Mouse (Mus musculus) embryonic stem cell, embryonic (primary cell): Measurements from ENCODE around the gene Prpf4.

Experiments used
- CTCF ChIA-PET, 4 experiments: fragments of 300-600 bp in 2 of 4; fragments of 350-600 bp in 2 of 4; sonication (Branson Sonifier 250); formaldehyde crosslinking; loops; one replicate each; lab custom pipeline; 2022; ENCODE audit warnings: inconsistent platforms in 2 of 4; lab: Charles Lee
- POLR2A ChIA-PET, 4 experiments: fragments of 300-600 bp in 2 of 4; fragments of 350-600 bp in 2 of 4; sonication (Branson Sonifier 250); formaldehyde crosslinking; loops; one replicate each; lab custom pipeline; 2022; ENCODE audit warnings: antibody characterized with exemption in 4 of 4, inconsistent platforms in 1 of 4; lab: Charles Lee

Prpf4 gene

DNA sequence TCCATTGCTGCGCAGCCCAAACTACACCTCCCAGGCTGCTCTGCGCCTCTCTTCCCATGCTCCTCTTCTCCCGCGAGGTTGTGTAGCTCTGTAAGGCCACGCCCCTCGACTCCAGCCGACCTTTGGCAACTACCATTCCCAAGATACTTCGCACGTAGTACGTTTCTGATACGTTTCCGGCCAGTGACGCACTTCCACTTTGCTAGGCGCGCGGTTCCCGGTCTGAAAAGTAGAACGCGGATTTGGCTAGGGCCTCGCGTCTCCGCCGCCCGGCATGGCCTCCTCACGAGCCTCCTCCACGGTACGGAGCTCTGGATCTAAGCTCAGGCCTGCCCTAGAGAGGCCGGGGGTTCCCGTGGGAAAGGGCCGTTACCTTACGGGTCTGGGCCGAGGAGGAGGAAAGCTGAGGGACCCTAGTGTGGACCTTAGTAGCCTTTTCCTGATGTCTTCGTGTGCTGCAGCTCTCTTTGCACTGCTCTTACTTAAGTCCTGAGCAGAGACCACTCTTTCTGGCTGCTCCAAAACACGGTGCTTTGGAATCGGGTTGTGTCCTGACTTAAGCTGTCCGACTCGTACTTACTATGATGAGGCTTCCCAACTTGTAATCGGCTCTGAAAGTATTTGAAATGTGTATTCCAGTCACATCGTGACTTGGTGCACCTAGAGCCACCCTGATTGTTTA lies at the start of gene Prpf4, which contains the start of gene Cdc26:
Gene Prpf4, plus strand, starts transcription at position 197 of the 682 bp plus-strand sequence.
Gene Cdc26, minus strand, starts transcription at position 42 of the 682 bp plus-strand sequence.
- ChIA-PET CTCF (interaction anchor here in 3 of 4 experiments (0.6 to 1.9 kb wide), 8 partner anchors 12 to 355 kb away, joined by 3 to 4 read pairs (median 4); partner anchors contain the start of genes Fkbp15 (in 1 of the 3) and Slc31a1 (in 1 of the 3)), POLR2A (interaction anchor here (0.6 to 8.8 kb wide), 82 partner anchors 9 to 319 kb away, joined by 3 to 126 read pairs (median 4); partner anchors contain the start of genes 4933430I17Rik (in 4 of the 4), Pole3 (in 4 of the 4), Fkbp15 (in 3 of the 4) and Slc31a1 (in 3 of the 4))

DNA sequence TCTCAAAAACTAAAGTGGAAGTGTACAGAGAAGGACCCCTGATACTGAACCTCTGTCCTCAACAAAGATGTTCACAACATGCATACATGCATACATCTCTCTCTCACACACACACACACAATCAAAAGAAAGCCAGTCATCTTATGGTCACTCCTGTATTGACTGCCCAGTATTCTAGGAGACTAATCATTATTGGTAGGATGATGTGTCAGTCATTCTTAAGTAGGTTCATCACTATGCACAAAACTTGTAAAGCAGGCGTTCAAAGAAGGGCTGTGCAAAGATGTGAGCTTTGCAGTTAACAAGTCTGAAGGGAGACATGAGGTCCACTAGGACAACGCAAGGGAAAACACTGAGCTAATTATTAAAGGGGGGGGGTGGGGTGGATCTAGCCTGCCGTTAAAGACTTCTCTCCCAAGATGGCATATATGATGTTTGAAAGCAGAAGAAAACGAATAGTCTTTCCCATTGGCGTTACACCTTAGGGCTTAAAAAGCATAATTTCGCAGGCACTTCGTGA lies 49.3 kb upstream of the Prpf4 start:
- ChIA-PET CTCF (interaction anchor here in 1 of 4 experiments (0.6 kb wide), 1 partner anchor 47 kb away, joined by 5 read pairs; no protein-coding TSS in a partner anchor), POLR2A (interaction anchor here in 3 of 4 experiments (0.6 to 5.8 kb wide), 40 partner anchors 9 to 402 kb away, joined by 3 to 118 read pairs (median 10); partner anchors contain the start of genes Cdc26 (in 3 of the 3), Prpf4 (in 3 of the 3), 4933430I17Rik (in 1 of the 3) and Pole3 (in 1 of the 3))

DNA sequence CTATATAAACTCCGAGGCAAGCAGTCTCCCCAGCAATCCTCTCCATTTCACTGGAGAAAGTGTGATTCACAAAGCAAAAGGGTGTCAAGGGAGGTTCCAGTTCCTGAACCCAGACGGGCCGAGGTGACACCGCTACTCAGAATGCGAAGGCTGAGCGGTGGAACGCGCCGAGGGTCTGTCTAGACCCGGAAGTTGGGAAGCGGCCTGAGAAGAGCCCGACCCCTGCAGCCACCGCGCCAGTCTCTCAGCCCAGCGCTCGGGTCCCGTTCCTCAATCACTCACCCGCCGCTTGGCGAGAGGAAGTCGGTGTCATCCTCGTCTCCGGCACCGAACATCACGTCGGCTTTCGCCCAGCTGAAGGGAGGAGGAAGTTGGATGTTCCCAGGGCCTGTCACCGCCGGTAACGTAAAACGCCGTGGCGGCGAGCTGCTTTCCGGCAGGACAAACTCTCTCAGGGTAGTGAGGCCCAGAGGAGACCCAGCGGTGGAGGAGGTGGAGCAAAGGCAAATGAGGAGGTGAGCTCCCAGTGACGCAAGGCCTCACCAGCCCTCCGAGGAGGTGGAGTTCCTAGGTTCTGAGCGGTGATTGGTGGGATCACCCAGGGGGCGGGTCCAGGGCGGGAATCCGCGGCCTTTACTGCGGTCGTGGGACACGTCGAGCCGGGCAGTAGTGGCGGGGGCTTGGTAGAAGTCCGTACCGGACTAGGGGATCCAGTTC lies 48.4 kb upstream of the Prpf4 start, which contains the start of the genes Fkbp15 and Slc31a1:
Gene Fkbp15, minus strand, starts transcription at position 461 of the 717 bp plus-strand sequence.
Gene Slc31a1, plus strand, starts transcription at position 640 of the 717 bp plus-strand sequence.
- ChIA-PET POLR2A (interaction anchor here (0.6 to 5.8 kb wide), 153 partner anchors 8 to 1235 kb away, joined by 3 to 118 read pairs (median 5); partner anchors contain the start of genes Cdc26 (in 3 of the 4), Prpf4 (in 3 of the 4), Alad (in 2 of the 4) and Slc31a2 (in 2 of the 4)), CTCF (interaction anchor here in 2 of 4 experiments (0.6 to 0.9 kb wide), 15 partner anchors 17 to 550 kb away, joined by 3 to 8 read pairs (median 4); partner anchors contain the start of genes Cdc26 (in 1 of the 2) and Prpf4 (in 1 of the 2))

DNA sequence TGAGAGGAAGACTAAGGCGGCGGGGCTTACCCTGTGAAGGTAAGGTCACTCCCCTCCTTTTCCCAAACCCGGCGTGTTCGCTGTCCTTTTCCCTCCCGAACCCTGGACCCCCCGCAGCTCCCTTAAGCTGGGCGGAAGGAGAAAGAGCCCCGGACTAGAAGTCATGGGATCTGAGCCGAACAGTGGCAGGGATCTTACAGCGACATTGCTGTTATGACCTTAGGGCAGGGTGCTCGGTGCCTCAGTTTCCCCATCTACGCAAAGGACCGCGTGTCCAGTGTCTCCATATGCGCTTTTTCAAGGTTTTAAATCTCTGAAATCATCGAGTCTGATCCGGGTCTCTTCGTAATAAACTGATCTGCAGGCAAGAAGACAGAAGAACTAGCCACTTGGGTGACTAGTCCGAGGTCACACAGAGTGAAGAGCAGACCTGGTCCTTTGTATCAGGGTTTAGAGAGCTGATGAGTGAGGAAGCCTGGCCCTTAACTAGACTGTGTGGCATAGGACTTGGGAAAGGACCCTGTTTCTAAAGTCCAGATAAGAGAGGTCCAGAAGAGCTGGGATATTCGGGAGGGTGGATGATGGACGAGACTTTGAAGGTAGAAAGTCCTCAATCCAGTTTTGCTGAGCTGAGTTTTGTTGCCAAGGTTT lies 47.7 kb upstream of the Prpf4 start:
- CTCF ChIA-PET: interaction anchor here in 2 of 4 experiments (0.6 to 0.9 kb wide), 9 partner anchors 45 to 1220 kb away, joined by 3 to 7 read pairs (median 3); partner anchors contain the start of genes Cdc26 (in 1 of the 2) and Prpf4 (in 1 of the 2)
- POLR2A ChIA-PET: interaction anchor here (0.5 to 5.8 kb wide), 128 partner anchors 8 to 1234 kb away, joined by 3 to 118 read pairs (median 5); partner anchors contain the start of genes Cdc26 (in 3 of the 4), Prpf4 (in 3 of the 4), 4933430I17Rik (in 2 of the 4) and Alad (in 2 of the 4)

DNA sequence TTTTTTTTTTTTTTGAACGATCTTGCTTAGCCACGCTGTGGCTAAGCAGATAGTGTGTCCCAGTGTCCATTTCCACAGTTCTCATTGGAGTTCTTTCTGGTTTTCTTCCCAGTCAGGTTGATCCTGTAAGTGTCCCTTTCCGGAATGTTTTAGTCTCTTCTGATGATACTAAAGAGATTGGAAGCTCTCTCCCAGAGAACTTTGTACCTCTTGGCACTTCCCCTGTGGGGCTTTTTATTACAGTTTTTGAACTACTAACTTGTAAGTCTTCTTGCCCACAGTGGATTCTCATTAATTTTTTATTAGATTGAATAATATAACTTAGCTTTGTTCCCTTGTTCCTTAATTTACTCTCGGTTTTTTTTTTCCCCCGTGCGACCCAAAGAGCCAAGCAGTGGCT lies 47.0 kb upstream of the Prpf4 start:
- ChIA-PET CTCF (interaction anchor here in 2 of 4 experiments (0.6 to 0.7 kb wide), 3 partner anchors 100 to 1219 kb away, joined by 3 read pairs; no protein-coding TSS in a partner anchor), POLR2A (interaction anchor here (0.5 to 5.8 kb wide), 50 partner anchors 9 to 670 kb away, joined by 3 to 118 read pairs (median 8); partner anchors contain the start of genes 4933430I17Rik (in 2 of the 4), Alad (in 2 of the 4), Cdc26 (in 2 of the 4) and Prpf4 (in 2 of the 4))

DNA sequence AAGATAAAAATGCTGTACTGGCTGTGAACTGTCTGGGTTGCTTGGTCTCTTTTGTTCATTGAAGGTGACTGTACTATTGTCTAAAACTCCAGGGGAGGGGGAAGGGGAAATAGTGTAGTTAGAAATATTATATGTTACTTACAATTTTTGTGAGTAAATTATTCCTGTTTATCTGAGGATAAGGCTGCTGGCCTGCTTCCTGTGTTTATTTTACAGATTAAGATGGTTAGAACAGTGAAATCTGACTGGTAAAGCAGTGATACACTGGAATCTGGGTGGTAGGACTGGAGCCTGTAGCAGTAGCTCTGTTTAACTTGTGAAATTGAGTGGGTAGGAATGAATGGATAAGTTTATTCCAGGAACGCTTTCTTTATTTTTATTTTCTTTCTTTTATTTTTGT lies 46.6 kb upstream of the Prpf4 start:
- ChIA-PET CTCF (interaction anchor here in 1 of 4 experiments (0.6 to 0.7 kb wide), 2 partner anchors 100 to 877 kb away, joined by 3 read pairs; no protein-coding TSS in a partner anchor), POLR2A (interaction anchor here in 3 of 4 experiments (0.7 to 5.8 kb wide), 35 partner anchors 9 to 670 kb away, joined by 3 to 118 read pairs (median 12); partner anchors contain the start of genes 4933430I17Rik (in 2 of the 3), Cdc26 (in 2 of the 3), Prpf4 (in 2 of the 3) and Alad (in 1 of the 3))

DNA sequence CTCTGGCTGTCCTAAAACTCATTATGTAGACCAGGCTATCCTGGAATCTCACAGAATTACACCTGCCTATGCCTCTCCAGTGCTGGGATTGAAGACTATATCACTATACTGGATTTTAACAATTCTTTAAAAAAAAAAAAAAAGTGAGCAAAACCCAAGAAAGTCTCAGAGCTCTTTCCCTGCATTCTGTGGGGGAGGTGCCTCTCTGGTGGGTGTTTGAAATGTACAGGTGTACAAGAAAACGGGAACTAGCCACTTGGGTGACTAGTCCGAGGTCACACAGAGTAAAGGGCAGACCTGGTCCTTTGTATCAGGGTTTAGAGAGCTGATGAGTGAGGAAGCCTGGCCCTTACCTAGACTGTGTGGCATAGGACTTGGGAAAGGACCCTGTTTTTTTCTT lies 46.2 kb upstream of the Prpf4 start:
- ChIA-PET CTCF (interaction anchor here in 2 of 4 experiments (0.7 kb wide), 2 partner anchors 402 to 877 kb away, joined by 3 to 4 read pairs; no protein-coding TSS in a partner anchor), POLR2A (interaction anchor here in 3 of 4 experiments (0.6 to 5.8 kb wide), 24 partner anchors 8 to 978 kb away, joined by 3 to 118 read pairs (median 12); partner anchors contain the start of genes Cdc26 (in 2 of the 3), Prpf4 (in 2 of the 3), 4933430I17Rik (in 1 of the 3) and Alad (in 1 of the 3))

DNA sequence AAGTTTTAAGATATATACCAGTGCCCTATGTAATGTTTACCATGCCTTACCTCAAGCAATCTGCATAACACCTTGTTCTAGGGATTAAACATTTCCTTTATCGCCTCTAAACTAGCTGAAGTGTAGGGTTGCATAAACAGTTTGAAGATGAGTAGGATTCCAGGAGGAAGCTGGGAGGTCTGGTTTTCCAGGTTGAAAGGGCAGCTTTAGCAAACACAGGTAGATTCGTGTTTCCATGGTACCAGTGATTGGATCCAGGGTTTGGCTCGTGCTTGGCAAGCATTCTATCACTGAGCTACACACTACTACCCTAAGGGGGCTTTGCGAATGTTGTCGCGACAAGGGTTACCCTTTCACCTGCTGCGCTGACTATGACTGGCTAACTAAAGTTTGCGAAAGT lies 44.3 kb upstream of the Prpf4 start:
- CTCF ChIA-PET: interaction anchor here in 1 of 4 experiments (0.5 kb wide), 1 partner anchor 114 kb away, joined by 3 read pairs; no protein-coding TSS in a partner anchor
- POLR2A ChIA-PET: interaction anchor here in 2 of 4 experiments (1.0 to 1.5 kb wide), 3 partner anchors 8 to 88 kb away, joined by 3 to 4 read pairs (median 3); no protein-coding TSS in a partner anchor

DNA sequence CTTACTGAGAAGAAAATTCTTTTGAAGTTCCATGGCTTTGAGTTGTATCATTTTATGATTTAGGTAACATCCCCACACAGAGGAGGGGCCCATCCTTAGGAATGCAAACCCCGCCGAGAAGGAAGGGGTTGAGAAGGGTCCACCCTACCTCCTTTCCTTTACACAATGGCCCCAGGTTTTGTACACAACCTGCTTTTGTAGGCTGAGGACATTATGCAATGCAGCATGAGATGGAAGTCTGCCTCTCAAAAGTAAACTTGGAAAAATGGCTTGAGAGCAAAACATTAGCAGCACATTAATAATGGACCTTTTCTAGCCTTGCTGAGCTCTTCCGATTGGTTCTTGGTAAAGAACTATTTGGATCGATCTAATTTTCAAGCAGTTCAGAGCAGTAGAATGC lies 42.3 kb upstream of the Prpf4 start:
- CTCF ChIA-PET: no interaction called here
- POLR2A ChIA-PET: interaction anchor here in 3 of 4 experiments (0.7 to 8.6 kb wide), 9 partner anchors 9 to 63 kb away, joined by 3 to 53 read pairs (median 4); partner anchors contain the start of genes Cdc26 (in 2 of the 3) and Prpf4 (in 2 of the 3)

DNA sequence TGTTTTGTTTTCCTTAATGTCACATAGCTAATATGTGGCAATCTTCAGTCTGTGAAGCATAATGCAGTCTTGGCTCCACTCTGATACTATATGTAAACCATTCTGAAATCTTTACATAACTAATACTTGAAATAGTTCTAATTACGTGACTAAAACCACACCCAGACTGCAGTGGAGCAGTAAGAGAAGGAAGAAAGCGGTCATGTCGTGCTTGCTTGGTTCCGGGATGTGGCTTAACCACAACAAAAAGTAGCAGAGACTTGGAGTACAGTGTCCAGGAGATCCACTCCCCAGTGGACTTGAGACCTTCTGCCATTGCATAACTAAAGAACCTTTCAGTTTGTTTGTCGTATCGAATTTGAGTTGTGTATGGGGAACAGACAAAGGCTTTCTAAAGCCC lies 41.0 kb upstream of the Prpf4 start:
- CTCF ChIA-PET: no interaction called here
- POLR2A ChIA-PET: interaction anchor here in 2 of 4 experiments (0.7 to 8.6 kb wide), 7 partner anchors 12 to 222 kb away, joined by 3 to 53 read pairs (median 5); partner anchors contain the start of genes Cdc26 (in 1 of the 2) and Prpf4 (in 1 of the 2)

DNA sequence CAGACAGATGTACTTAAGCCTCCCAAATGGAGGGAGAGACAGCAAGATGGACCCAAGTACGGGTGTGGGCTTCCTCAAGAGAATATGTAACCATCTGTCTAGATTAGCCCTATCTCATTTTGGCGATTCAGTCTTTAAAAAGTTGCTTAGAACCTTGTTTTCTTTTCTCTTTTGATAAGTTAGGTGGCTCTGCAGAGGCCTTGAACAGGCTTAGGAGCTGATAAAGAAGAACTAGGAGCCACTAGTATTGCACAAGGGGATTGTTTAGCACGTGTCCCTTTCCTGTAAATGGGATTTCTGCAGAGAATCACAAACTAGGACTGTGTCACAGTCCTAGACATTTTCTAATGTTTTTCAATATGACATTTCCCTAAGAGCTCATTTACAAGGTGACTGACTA lies 39.5 kb upstream of the Prpf4 start:
- POLR2A ChIA-PET: interaction anchor here in 3 of 4 experiments (0.9 to 8.6 kb wide), 8 partner anchors 8 to 35 kb away, joined by 3 to 106 read pairs (median 6); partner anchors contain the start of genes Fkbp15 (in 3 of the 3) and Slc31a1 (in 3 of the 3)
- CTCF ChIA-PET: interaction anchor here in 3 of 4 experiments (0.5 to 1.4 kb wide), 3 partner anchors 31 to 38 kb away, joined by 4 to 6 read pairs (median 4); no protein-coding TSS in a partner anchor

DNA sequence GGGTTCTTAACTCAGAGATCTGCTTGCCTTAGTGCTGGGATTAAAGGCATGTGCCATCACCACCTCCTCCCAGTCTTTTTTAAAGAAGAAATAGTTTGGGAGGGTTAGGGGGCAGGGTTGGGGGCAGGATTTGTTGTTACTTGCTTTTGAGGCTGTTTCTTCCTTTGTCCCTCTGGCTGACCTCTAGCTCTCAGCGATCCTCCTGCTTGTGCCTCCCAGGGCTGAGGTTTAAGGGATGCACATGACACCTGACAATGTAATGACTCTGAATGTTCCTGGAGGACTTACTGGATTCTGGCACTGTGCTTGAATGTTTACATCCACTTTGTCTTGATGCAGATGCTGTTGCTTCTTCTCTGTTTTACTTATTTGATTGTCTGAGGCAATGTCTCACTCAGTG lies 36.2 kb upstream of the Prpf4 start:
- CTCF ChIA-PET: no interaction called here
- POLR2A ChIA-PET: interaction anchor here in 3 of 4 experiments (0.5 to 8.6 kb wide), 17 partner anchors 8 to 80 kb away, joined by 3 to 106 read pairs (median 4); partner anchors contain the start of genes Fkbp15 (in 3 of the 3), Slc31a1 (in 3 of the 3), Cdc26 (in 1 of the 3) and Prpf4 (in 1 of the 3)

DNA sequence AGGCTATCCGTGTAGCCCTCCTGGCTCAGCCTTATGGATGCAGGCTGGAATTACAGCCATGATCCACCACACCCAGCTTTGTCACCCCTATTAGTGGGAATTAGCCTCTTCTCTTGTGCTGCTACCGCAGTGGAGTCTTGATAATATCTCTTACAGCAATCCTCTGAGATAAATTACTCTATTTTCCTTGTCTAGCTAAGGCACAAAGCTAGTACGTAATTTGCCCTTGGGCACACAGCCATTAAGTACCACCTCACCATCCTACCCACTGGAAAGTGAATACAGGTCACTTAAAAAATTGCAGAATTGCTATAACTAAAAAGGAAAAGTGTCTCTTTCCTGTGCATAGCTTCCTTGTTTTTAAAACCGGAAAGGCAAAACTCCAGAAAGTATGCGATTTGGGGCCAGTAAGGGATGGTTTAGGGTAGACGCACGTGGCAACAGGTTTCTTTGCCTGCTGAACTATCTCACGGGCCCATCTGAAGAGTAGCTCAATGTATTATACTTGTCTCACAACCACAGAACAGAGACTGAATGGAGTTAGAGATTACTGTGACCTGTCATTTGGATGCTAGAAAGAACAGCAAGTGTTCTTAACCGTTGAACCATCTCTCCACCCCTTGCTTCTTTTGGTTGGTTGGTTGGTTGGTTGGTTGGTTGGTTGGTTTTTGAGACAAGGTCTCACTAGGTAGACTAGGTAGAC lies 35.6 kb upstream of the Prpf4 start:
- POLR2A ChIA-PET: interaction anchor here in 3 of 4 experiments (0.5 to 8.6 kb wide), 17 partner anchors 7 to 80 kb away, joined by 3 to 106 read pairs (median 4); partner anchors contain the start of genes Fkbp15 (in 3 of the 3), Slc31a1 (in 3 of the 3), Cdc26 (in 1 of the 3) and Prpf4 (in 1 of the 3)
- CTCF ChIA-PET: no interaction called here

DNA sequence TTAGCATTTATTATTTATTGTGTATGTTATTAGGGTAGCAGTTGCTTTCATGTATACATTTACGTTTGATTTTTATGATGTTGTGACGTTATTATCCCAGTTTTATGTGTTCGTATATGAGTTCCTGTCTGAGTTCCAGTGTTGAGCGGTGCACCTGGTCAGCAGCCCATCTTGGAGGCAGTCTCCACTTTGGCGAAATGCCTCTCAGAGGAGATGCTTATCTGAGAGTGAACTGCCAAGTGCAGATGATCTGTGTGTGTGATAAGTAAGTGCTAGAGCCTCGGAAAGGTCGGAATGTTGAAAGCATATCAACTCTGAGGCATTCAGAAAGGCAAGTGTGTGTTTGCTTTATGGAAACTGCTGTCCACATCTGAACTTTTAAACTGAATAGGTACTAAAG lies 34.9 kb upstream of the Prpf4 start:
- ChIA-PET POLR2A (interaction anchor here in 3 of 4 experiments (0.8 to 8.6 kb wide), 9 partner anchors 7 to 35 kb away, joined by 3 to 106 read pairs (median 13); partner anchors contain the start of genes Fkbp15 (in 3 of the 3), Slc31a1 (in 3 of the 3), Cdc26 (in 1 of the 3) and Prpf4 (in 1 of the 3)), CTCF (no interaction called here)

DNA sequence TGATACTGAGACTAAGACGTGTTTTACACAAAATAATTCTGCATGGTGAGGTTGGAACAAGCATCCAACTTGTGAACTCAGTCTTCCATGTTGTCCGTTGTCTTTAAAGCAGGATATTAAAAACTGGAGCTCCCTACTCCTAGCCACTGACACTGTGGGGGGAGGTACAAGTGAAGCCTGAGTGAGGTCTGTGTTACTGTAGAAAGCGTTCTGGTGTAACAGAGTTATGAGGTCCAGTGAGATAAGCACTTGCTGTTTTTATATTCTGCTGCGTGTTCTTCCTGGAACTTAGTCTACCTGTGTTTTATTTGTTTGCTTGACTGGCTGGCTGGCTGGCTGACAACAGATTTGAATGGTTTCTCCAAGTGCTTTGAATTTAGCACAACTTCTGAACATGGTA lies 34.3 kb upstream of the Prpf4 start:
- ChIA-PET POLR2A (interaction anchor here in 3 of 4 experiments (0.7 to 2.6 kb wide), 4 partner anchors 13 to 14 kb away, joined by 3 to 21 read pairs (median 6); partner anchors contain the start of genes Slc31a1 (in 3 of the 3) and Fkbp15 (in 2 of the 3)), CTCF (no interaction called here)
